Mouse (Mus musculus) pancreas, adult 10 weeks (tissue): ENCODE results near the gene Eif4e3. TPM values are rescaled to one million over a fixed set of nuclear protein-coding genes. Genes with fewer than 3 reads are reported as not detected.

Experiments used
- polyA plus RNA-seq: library from polyadenylated mRNA; stranded (reverse); fragments of 350-450 nt; fragmentation: Illumina TruSeq; extraction: RNeasy Lipid Tissue Mini Kit (QIAGEN cat#74804); gene quantifications from one replicate; pipeline ENCODE4 v1.2.3, GENCODE M21; 2015; ENCODE audit warnings: low read depth, low replicate concordance; ENCODE audit not compliant: insufficient read depth

Gene Eif4e3
- polyA plus RNA-seq = 3.2 TPM

GRCm38 (mm10) chr6:99666318-99667171, at the start of gene Eif4e3, which contains the start of gene Gm20696:
Gene Eif4e3, minus strand, starts transcription at chr6:99666771.
Gene Gm20696, minus strand, starts transcription at chr6:99666797.

GRCm38 (mm10) chr6:99692206-99692915, 25.8 kb upstream of the Eif4e3 start, which contains the start of gene Gpr27:
Gene Gpr27, plus strand, starts transcription at chr6:99692679.

Other genes starting within 250 kb of the Eif4e3 start
- gene Foxp1, start 144.1 kb downstream of the Eif4e3 start, polyA plus RNA-seq = 13.7 TPM
- gene Gm20696, start within 50 bp of the Eif4e3 start, polyA plus RNA-seq = 0.78 TPM
- 2.0 TPM for gene Gpr27, start 25.9 kb upstream of the Eif4e3 start, polyA plus RNA-seq
- not detected for gene Prok2, start 59.6 kb upstream of the Eif4e3 start, polyA plus RNA-seq